Mouse (Mus musculus) forebrain, embryonic 13.5 days (tissue): ENCODE measurements around the gene Fyb2. TPM values are rescaled to one million over a fixed set of nuclear protein-coding genes. Genes with fewer than 3 reads are reported as not detected.
"Not testable (repeated sequence)": the region's sequence is repeated elsewhere in the genome, so short reads cannot be mapped to it uniquely, and the experiment has no call there.

ENCODE experiments used
- ATAC-seq: fragments of 200-750 bp; cut with Nextera tagmentation; 2 replicates; pipeline ENCODE4 v1.8.0; 2017
- H3K27ac ChIP-seq: fragments of 300-500 bp; sonication (generic); 2 replicates; pipeline ENCODE4 v1.5.1; 2015; ENCODE audit warnings: inconsistent platforms, mild to moderate bottlenecking, moderate library complexity
- H3K27me3 ChIP-seq: fragments of 300-500 bp; sonication (generic); 2 replicates; pipeline ENCODE4 v1.6.1; 2015; ENCODE audit warnings: mild to moderate bottlenecking, inconsistent platforms
- H3K36me3 ChIP-seq: fragments of 300-500 bp; sonication (generic); 2 replicates; pipeline ENCODE4 v1.6.1; 2015; ENCODE audit warnings: mild to moderate bottlenecking, inconsistent platforms; ENCODE audit not compliant: poor library complexity, severe bottlenecking
- H3K4me1 ChIP-seq: fragments of 300-500 bp; sonication (generic); 2 replicates; pipeline ENCODE4 v1.6.1; 2015; ENCODE audit warnings: inconsistent platforms
- H3K4me2 ChIP-seq: fragments of 300-500 bp; sonication (generic); 2 replicates; pipeline ENCODE4 v1.6.1; 2015; ENCODE audit warnings: inconsistent platforms, mild to moderate bottlenecking, moderate library complexity
- H3K4me3 ChIP-seq: fragments of 300-500 bp; sonication (generic); 2 replicates; pipeline ENCODE4 v1.5.1; 2015; ENCODE audit warnings: mild to moderate bottlenecking, inconsistent platforms
- H3K9ac ChIP-seq: fragments of 300-500 bp; sonication (generic); 2 replicates; pipeline ENCODE4 v1.6.1; 2015; ENCODE audit warnings: mild to moderate bottlenecking, inconsistent platforms
- H3K9me3 ChIP-seq: fragments of 300-500 bp; sonication (generic); replicated peaks from 2 replicates; pipeline ENCODE4 v1.6.1; 2016; ENCODE audit warnings: inconsistent platforms
- WGBS: fragments of 180-500 bp; shearing (Covaris S2); methylation state at CpG from one replicate; pipeline ENCODE4 v1.1.7; 2015; 5-methylcytosine and 5-hydroxymethylcytosine counted together
- polyA plus RNA-seq: library from polyadenylated mRNA; unstranded; fragments of >200 nt; fragmentation: Nextera tagmentation; extraction: Ambion mirVana; gene quantifications from 2 replicates; pipeline ENCODE4 v1.2.1, GENCODE M21; 2015

Gene Fyb2
- polyA plus RNA-seq, 1 experiment from 2014 or later: 0.12 TPM

DNA sequence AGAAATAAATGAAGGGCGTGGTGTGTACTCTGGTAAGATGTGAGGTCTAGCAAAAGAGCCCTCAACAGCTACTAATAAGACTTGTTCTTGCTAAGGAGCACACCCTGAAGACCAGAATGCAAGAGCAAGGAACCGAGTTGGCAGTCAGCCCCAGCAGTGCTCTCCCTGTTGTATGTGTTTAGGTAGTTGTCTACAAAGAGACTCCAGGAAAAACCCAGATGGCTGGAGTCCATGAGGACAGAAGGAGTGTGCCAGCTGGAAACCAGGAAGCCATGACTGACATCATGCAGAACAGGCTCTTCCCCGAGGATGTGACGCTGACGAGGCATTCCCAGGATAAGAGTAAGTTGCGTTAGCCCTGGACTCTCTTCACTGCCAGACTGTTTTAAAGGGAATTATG, 76.8 kb downstream of the Fyb2 start:
- no peak for ATAC-seq
- no peaks in the 10 kb centered on the region for H3K9me3 ChIP-seq

DNA sequence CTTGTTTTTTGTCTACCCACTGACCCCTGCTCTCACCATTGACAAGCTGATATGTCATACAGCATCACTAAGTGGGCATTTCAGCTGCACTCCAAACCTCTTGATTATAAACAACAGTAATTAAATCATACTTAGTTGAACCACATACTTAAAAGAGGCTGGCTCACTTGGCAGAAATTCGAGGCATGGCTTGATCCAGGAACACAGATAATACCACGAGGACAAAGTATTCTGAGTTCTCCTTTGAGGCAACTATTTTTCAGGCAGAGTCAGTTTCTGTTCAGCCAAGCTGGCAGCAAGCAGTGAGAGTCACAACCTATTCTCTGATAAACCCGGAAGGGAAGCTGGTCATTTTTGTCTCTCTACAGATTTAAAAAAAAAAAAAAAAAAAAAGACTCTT, 77.4 kb downstream of the Fyb2 start:
- Histone ChIP-seq H3K9ac (no peak overlapping the region), H3K27me3 (no peaks in the 10 kb centered on the region), H3K36me3 (no peaks in the 10 kb centered on the region), H3K4me2 (no peak overlapping the region), H3K4me3 (no peak overlapping the region), H3K27ac (no peak overlapping the region), H3K9me3 (no peaks in the 10 kb centered on the region), H3K4me1 (0 out of 2 replicates have a peak, but pooled peaks cover 2% of the 10 kb centered on the region)
- WGBS: 78% methylated on average over 3 of the region's 3 CpGs
- ATAC-seq: no peak

More for the DNA sequence above, 76.8 kb downstream of the Fyb2 start:
- H3K4me1 ChIP-seq: 0 out of 2 replicates have a peak, but pooled peaks cover 2% of the 10 kb centered on the region
- H3K27ac ChIP-seq: no peak overlapping the region
- H3K9ac ChIP-seq: no peak overlapping the region
- H3K36me3 ChIP-seq: no peaks in the 10 kb centered on the region
- H3K4me3 ChIP-seq: no peak overlapping the region
- H3K4me2 ChIP-seq: no peak overlapping the region
- 82% methylated on average over 6 of the region's 6 CpGs for WGBS
- no peaks in the 10 kb centered on the region for H3K27me3 ChIP-seq

DNA sequence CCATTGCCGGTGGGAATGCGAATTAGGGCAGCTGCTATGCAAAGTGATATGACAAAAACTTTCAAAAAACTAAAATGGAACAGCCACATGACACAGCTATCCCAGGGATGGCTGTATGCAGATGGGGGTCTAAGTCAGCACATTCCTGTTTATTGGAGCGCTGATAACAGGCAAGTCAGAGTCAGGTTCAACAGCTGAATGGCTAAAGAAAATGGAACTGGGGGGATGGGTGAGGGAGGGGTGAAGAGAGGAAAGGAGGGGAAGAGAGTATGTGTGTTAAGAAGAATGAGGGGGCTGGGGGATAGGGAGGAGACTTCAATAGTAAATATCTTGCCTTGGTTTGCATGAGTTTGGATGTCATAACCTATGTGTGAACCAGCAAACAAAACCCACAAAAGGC, 79.0 kb downstream of the Fyb2 start:
- H3K27ac ChIP-seq: no peak overlapping the region
- H3K9me3 ChIP-seq: no peaks in the 10 kb centered on the region
- WGBS: 84% methylated on average over 3 of the region's 3 CpGs
- no peak overlapping the region for H3K4me2 ChIP-seq
- no peak overlapping the region for H3K4me3 ChIP-seq
- H3K27me3 ChIP-seq: no peaks in the 10 kb centered on the region
- 0 out of 2 replicates have a peak, but pooled peaks cover 2% of the 10 kb centered on the region for H3K4me1 ChIP-seq
- no peak overlapping the region for H3K9ac ChIP-seq
- H3K36me3 ChIP-seq: no peaks in the 10 kb centered on the region
- ATAC-seq: no peak

DNA sequence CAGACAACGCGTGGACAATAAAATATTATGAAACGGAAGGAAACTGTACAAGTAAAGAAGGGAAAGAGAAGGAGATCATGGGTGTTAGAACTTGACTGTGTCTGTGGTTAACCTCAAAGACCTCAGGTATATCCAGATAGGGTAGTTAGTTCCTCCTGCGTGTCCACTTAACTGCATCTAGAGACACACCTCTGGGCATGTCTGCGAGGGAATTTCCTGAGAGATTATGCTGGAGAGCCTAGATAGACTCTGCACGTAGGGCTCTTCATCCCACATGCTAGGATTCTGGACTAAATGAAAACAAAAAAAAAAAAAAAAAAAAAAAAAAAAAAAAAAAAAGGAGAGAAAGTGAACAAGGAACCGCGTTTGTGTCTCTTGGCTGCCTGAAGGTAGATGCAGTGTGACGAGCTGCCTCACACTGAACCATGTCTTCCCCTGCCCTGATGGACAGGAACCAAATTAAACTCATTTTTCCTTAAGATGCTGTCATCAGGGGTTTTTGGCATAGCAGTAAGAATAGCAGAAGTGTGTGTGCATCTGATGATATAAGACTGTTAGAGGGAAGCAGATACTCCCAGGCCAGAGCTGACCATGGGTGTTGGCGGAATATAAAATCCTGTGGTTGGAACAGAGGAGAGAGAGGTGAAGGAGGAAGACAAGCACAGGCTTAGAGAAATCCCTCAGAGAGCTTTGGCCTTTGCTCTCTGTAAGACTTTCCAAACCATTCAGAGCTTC, 80.1 kb downstream of the Fyb2 start:
- Histone ChIP-seq H3K36me3 (no peaks in the 10 kb centered on the region), H3K9me3 (no peaks in the 10 kb centered on the region), H3K27ac (no peak overlapping the region), H3K27me3 (no peaks in the 10 kb centered on the region), H3K4me1 (no peaks in the 10 kb centered on the region), H3K9ac (no peak overlapping the region), H3K4me3 (no peak overlapping the region), H3K4me2 (no peak overlapping the region)
- 93% methylated on average over 10 of the region's 10 CpGs for WGBS
- ATAC-seq: no peak

DNA sequence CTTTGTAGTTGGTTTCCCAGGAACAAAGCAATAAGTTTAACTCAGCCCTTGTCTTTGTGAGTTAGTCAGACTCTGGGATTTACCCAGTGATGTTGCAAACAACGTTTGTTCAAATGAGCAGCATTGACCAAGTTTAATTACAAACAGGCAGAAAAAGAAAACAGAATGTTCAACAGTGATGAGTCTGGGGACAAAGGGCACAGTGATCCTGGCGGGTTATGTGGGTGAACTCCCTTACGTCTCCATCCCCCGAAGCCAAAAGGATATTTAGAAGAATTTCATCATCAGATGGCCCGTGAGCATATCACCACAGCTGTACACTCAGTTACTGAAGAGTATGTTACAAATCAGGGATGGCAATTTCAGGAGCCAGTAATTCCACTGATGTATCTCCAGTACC, 86.4 kb downstream of the Fyb2 start:
- Histone ChIP-seq H3K9me3 (no peaks in the 10 kb centered on the region), H3K4me3 (no peak overlapping the region), H3K4me1 (no peaks in the 10 kb centered on the region), H3K36me3 (no peaks in the 10 kb centered on the region), H3K27ac (no peak overlapping the region), H3K27me3 (no peaks in the 10 kb centered on the region), H3K4me2 (no peak overlapping the region), H3K9ac (no peak overlapping the region)
- WGBS: 76% methylated on average over 5 of the region's 5 CpGs
- no peak for ATAC-seq

DNA sequence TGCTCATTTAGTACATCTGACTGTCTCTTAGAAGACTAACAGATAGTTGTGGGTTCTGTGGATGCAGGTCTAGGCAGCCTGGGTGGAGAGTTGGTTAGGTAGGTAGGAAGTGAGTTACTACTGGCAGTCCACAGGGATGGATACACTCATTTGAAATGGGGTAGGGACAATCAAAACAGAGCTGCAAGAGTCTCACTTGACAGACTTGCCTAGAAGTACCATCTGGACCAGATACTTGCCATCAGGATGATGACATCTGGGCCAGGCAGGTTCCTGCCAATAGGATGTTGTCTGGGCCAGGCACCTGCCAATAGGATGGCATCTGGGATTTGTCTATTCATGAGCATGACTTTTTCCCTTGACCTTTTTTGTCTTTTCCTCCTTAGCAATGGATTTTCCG, 88.5 kb downstream of the Fyb2 start:
- Histone ChIP-seq H3K4me3 (no peak overlapping the region), H3K9me3 (no peaks in the 10 kb centered on the region), H3K27ac (no peak overlapping the region), H3K9ac (no peak overlapping the region), H3K27me3 (no peaks in the 10 kb centered on the region), H3K4me2 (no peak overlapping the region), H3K4me1 (no peaks in the 10 kb centered on the region), H3K36me3 (no peaks in the 10 kb centered on the region)
- ATAC-seq: no peak
- 57% methylated on average over 1 of the region's 1 CpGs for WGBS

DNA sequence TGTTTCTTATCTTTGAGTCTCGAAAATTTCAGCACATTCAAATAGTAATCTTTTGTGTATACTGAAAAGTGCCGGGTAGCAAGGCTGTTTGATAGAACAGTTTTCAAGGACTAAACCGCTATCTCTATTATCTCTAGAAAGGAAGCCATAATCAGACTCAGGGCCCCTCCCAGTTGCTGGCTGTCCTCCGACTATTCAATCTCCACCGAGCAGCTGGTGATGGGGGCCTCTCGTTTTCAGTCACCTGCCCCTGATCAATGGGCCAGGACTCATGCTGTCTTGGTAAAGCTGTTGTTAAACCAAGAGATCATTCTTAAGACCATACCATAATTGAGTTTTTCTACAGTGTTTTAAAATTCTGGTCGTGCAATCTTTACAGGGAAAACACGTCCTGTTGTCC, 90.9 kb downstream of the Fyb2 start:
- Histone ChIP-seq H3K27me3 (no peaks in the 10 kb centered on the region), H3K4me2 (no peak overlapping the region), H3K36me3 (no peaks in the 10 kb centered on the region), H3K9me3 (no peaks in the 10 kb centered on the region), H3K9ac (no peak overlapping the region), H3K4me3 (no peak overlapping the region), H3K4me1 (no peaks in the 10 kb centered on the region), H3K27ac (no peak overlapping the region)
- WGBS: 70% methylated on average over 8 of the region's 8 CpGs
- no peak for ATAC-seq

DNA sequence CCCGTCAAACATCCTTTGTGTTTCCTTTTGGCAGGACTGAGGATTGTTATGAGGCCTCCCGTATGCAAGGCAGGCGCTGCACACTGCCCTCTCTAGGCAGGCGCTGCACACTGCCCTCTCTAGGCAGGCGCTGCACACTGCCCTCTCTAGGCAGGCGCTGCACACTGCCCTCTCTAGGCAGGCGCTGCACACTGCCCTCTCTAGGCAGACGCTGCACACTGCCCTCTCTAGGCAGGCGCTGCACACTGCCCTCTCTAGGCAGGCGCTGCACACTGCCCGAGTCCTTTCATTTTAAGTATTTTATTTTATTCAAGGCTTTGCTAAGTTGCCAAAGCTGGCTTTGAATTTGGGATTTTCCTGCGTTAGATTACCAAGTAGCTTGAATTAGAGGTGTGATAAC, 91.4 kb downstream of the Fyb2 start:
- H3K9ac ChIP-seq, ATAC-seq, H3K9me3 ChIP-seq, H3K27ac ChIP-seq, H3K27me3 ChIP-seq, H3K4me1 ChIP-seq, H3K36me3 ChIP-seq, H3K4me3 ChIP-seq, H3K4me2 ChIP-seq: not testable (repeated sequence)
- 93% methylated on average over 12 of the region's 12 CpGs for WGBS

DNA sequence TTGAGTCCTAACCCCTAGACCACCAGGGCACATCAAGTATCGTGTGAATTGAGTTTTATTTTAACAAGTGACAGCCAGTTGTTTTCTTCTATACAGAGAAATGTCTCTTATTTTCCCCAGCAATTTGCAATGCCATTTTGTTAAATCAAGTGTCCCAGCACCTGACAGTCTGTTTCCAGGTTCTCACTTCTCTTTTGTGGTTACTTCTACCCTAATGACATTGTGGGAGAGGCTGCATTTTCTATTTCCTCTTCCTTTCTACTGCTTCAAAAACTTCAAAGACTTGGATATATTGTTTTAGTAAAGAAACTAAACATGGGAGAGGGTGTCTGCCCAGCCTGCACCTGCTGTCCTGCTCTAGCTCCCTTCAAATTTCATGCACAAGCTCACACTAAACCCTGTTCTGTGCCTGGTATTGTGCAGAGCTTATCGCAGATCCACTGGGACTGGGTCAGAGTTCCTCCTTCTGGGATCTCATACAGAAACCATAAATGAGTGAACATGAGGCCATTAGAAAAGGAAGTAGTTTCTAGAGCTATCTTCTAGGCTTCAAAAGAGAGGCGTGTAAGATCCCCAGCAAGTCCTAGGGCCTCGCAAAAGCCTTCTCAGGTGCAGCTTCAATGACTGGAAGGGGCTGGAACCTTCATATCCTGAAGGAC, 94.2 kb downstream of the Fyb2 start:
- H3K36me3 ChIP-seq: no peaks in the 10 kb centered on the region
- H3K4me3 ChIP-seq: no peak overlapping the region
- no peak for ATAC-seq
- 91% methylated on average over 4 of the region's 4 CpGs for WGBS
- no peak overlapping the region for H3K9ac ChIP-seq
- no peaks in the 10 kb centered on the region for H3K4me1 ChIP-seq
- H3K27me3 ChIP-seq: no peaks in the 10 kb centered on the region
- no peaks in the 10 kb centered on the region for H3K9me3 ChIP-seq
- H3K27ac ChIP-seq: no peak overlapping the region
- no peak overlapping the region for H3K4me2 ChIP-seq

DNA sequence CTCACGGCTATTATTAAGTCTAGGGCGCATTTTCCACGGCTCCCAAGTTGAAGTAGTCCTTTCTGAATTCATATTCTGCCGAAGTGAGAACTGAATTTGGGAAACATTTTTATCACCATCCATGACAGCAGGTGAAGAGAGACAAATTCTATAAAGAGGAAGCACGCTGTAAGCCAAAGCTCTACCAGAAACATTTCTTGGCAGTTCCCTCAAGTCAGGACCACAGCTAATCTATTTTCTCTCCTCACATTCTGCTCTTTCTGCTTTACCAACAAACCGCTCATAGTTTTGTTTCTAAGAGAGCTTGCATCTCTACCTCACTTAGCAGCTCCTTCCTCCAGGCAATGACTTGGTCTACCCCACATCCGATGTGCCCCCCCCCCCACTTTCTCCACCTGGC, 100.5 kb downstream of the Fyb2 start:
- Histone ChIP-seq H3K36me3 (no peaks in the 10 kb centered on the region), H3K4me2 (no peak overlapping the region), H3K9ac (no peak overlapping the region), H3K27ac (no peak overlapping the region), H3K4me1 (no peaks in the 10 kb centered on the region), H3K4me3 (no peak overlapping the region), H3K9me3 (no peaks in the 10 kb centered on the region), H3K27me3 (no peaks in the 10 kb centered on the region)
- ATAC-seq: no peak
- 93% methylated on average over 7 of the region's 7 CpGs for WGBS

DNA sequence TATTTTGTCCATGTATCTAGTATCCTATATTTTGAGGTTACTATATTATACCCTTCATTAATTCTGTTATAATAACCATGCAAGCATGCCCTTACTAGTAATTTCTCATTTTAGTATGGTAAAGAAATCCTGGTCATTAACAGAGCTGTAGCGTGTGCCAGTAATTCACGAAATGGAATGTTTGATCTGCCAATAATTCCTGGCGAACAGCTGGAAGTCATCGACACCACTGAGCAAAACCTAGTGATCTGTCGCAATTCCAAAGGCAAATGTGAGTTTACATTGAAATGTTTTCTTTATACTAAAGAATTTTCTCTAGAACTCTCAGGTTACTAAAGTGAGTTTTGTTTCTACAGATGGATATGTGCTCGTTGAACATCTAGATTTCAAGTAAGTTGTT, 102.2 kb downstream of the Fyb2 start:
- no peak overlapping the region for H3K27ac ChIP-seq
- H3K4me1 ChIP-seq: no peaks in the 10 kb centered on the region
- no peak overlapping the region for H3K9ac ChIP-seq
- H3K4me2 ChIP-seq: no peak overlapping the region
- no peak overlapping the region for H3K4me3 ChIP-seq
- WGBS: 86% methylated on average over 6 of the region's 6 CpGs
- no peaks in the 10 kb centered on the region for H3K27me3 ChIP-seq
- no peaks in the 10 kb centered on the region for H3K9me3 ChIP-seq
- no peaks in the 10 kb centered on the region for H3K36me3 ChIP-seq
- ATAC-seq: no peak

DNA sequence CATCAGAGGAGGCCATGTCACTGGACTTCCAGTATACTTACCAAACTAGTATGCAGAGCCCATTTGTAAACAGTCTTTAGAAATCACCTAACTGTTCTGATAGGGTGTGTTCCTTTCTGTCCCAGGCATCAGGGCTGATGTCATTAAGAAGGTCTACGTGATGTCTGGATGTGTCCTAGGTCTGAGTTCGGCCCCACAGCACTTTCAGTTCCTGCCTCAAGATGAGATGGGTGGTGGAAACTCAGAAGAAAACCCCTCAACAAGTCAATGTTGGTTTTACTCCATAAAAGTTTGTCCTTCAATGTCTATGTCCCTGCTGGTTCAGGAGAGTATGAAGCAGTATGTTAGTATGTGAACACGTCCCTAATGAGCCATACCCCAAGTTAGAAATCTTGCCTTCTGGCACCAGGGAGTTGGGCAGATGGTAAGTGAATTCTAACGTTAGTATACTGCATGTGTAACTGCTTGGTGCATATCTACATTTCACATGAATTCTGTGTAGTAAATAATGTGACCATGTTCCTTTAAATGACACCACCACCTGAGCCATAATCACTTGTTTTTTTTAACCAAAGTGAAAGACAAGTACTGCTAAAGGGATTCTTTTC, 102.9 kb downstream of the Fyb2 start:
- Histone ChIP-seq H3K9me3 (no peaks in the 10 kb centered on the region), H3K36me3 (no peaks in the 10 kb centered on the region), H3K4me3 (no peak overlapping the region), H3K27ac (no peak overlapping the region), H3K4me1 (no peaks in the 10 kb centered on the region), H3K27me3 (no peaks in the 10 kb centered on the region), H3K9ac (no peak overlapping the region), H3K4me2 (no peak overlapping the region)
- ATAC-seq: no peak; the same call in 1 of the 2 replicates
- 80% methylated on average over 4 of the region's 4 CpGs for WGBS
